Mouse (Mus musculus) limb, embryonic 12.5 days (tissue): ENCODE measurements around the gene 4930402F06Rik. TPM values are rescaled to one million over a fixed set of nuclear protein-coding genes. Genes with fewer than 3 reads are reported as not detected.

Source experiments
- ATAC-seq: fragments of 200-750 bp; cut with Nextera tagmentation; 2 replicates; pipeline ENCODE4 v1.8.0; 2017; ENCODE audit warnings: low read depth, moderate TSS enrichment; ENCODE audit not compliant: insufficient number of reproducible peaks, insufficient read depth, low FRiP score, low TSS enrichment
- H3K27ac ChIP-seq: fragments of 300-500 bp; sonication (generic); 2 replicates; pipeline ENCODE4 v1.5.1; 2016; ENCODE audit warnings: mild to moderate bottlenecking, moderate library complexity
- H3K27me3 ChIP-seq: fragments of 300-500 bp; sonication (generic); 2 replicates; pipeline ENCODE4 v1.6.1; 2016; ENCODE audit warnings: mild to moderate bottlenecking, moderate library complexity
- H3K36me3 ChIP-seq: fragments of 300-500 bp; sonication (generic); 2 replicates; pipeline ENCODE4 v1.6.1; 2016; ENCODE audit warnings: mild to moderate bottlenecking, moderate library complexity
- H3K4me1 ChIP-seq: fragments of 300-500 bp; sonication (generic); replicated peaks from 2 replicates; pipeline ENCODE4 v1.6.1; 2016
- H3K4me2 ChIP-seq: fragments of 300-500 bp; sonication (generic); 2 replicates; pipeline ENCODE4 v1.6.1; 2016; ENCODE audit warnings: mild to moderate bottlenecking, moderate library complexity
- H3K4me3 ChIP-seq: fragments of 300-500 bp; sonication (generic); replicated peaks from 2 replicates; pipeline ENCODE4 v1.5.1; 2016; ENCODE audit warnings: mild to moderate bottlenecking
- H3K9ac ChIP-seq: fragments of 300-500 bp; sonication (generic); replicated peaks from 2 replicates; pipeline ENCODE4 v1.6.1; 2016; ENCODE audit warnings: mild to moderate bottlenecking, moderate library complexity
- H3K9me3 ChIP-seq: fragments of 300-500 bp; sonication (generic); 2 replicates; pipeline ENCODE4 v1.6.1; 2016; ENCODE audit warnings: mild to moderate bottlenecking, moderate library complexity
- WGBS: fragments of 180-500 bp; shearing (Covaris S2); methylation state at CpG from one replicate; pipeline ENCODE4 v1.1.7; 2016; 5-methylcytosine and 5-hydroxymethylcytosine counted together
- polyA plus RNA-seq: library from polyadenylated mRNA; unstranded; fragments of >200 nt; fragmentation: Nextera tagmentation; extraction: Ambion mirVana; gene quantifications from 2 replicates; pipeline ENCODE4 v1.2.1, GENCODE M21; 2016

The 4930402F06Rik gene
- polyA plus RNA-seq, 1 experiment from 2014 or later = not detected

GRCm38 (mm10) chr2:35433428-35433827 lies 36.5 kb upstream of the 4930402F06Rik start:
- no peak overlapping the region for H3K9ac ChIP-seq
- H3K4me2 ChIP-seq = no peak overlapping the region
- peaks cover 25% of the 10 kb centered on the region for H3K4me1 ChIP-seq
- no peak overlapping the region for H3K4me3 ChIP-seq
- H3K27me3 ChIP-seq = peaks cover 62% of the 10 kb centered on the region
- H3K9me3 ChIP-seq = no peaks in the 10 kb centered on the region
- no peaks in the 10 kb centered on the region for H3K36me3 ChIP-seq
- no peak overlapping the region for H3K27ac ChIP-seq
- 48% methylated on average over 4 of the region's 4 CpGs for WGBS
- no peak for ATAC-seq

- Histone ChIP-seq H3K4me3 (no peak overlapping the region), H3K4me1 (peaks cover 29% of the 10 kb centered on the region), H3K9me3 (no peaks in the 10 kb centered on the region), H3K27me3 (peaks cover 55% of the 10 kb centered on the region), H3K4me2 (no peak overlapping the region), H3K9ac (no peak overlapping the region), H3K27ac (no peak overlapping the region), H3K36me3 (no peaks in the 10 kb centered on the region)
- 23% methylated on average over 7 of the region's 7 CpGs for WGBS
- no peak for ATAC-seq
These were observed 35.5 kb upstream of the 4930402F06Rik start for GRCm38 (mm10) chr2:35432472-35432871.

- no peak overlapping the region for H3K9ac ChIP-seq
- H3K27me3 ChIP-seq = peaks cover 51% of the 10 kb centered on the region
- no peaks in the 10 kb centered on the region for H3K36me3 ChIP-seq
- H3K4me2 ChIP-seq = peak overlapping the region; percentile 24; the same call in 1 of the 2 replicates
- 22% methylated on average over 7 of the region's 7 CpGs for WGBS
- ATAC-seq = no peak
- H3K4me3 ChIP-seq = 0 out of 2 replicates have a peak overlapping the region, but pooled peaks have one; percentile 9
- no peaks in the 10 kb centered on the region for H3K9me3 ChIP-seq
- H3K27ac ChIP-seq = no peak overlapping the region
- peaks cover 32% of the 10 kb centered on the region for H3K4me1 ChIP-seq
These were observed 35.0 kb upstream of the 4930402F06Rik start for GRCm38 (mm10) chr2:35432011-35432410.

GRCm38 (mm10) chr2:35430806-35431205 lies 33.8 kb upstream of the 4930402F06Rik start:
- no peaks in the 10 kb centered on the region for H3K9me3 ChIP-seq
- no peak overlapping the region for H3K4me2 ChIP-seq
- H3K4me3 ChIP-seq = no peak overlapping the region
- H3K4me1 ChIP-seq = peaks cover 32% of the 10 kb centered on the region
- no peak overlapping the region for H3K27ac ChIP-seq
- peaks cover 41% of the 10 kb centered on the region for H3K27me3 ChIP-seq
- no peak overlapping the region for H3K9ac ChIP-seq
- 88% methylated on average over 8 of the region's 8 CpGs for WGBS
- no peaks in the 10 kb centered on the region for H3K36me3 ChIP-seq
- no peak for ATAC-seq

- no peaks in the 10 kb centered on the region for H3K9me3 ChIP-seq
- H3K27ac ChIP-seq = no peak overlapping the region; the same call in 1 of the 2 replicates
- no peaks in the 10 kb centered on the region for H3K36me3 ChIP-seq
- 51% methylated on average over 4 of the region's 4 CpGs for WGBS
- no peak for ATAC-seq
- peaks cover 23% of the 10 kb centered on the region for H3K27me3 ChIP-seq
- no peak overlapping the region for H3K4me2 ChIP-seq
- H3K4me3 ChIP-seq = no peak overlapping the region
- H3K9ac ChIP-seq = no peak overlapping the region
- peaks cover 23% of the 10 kb centered on the region for H3K4me1 ChIP-seq
These were observed 31.8 kb upstream of the 4930402F06Rik start for GRCm38 (mm10) chr2:35428615-35429300.

GRCm38 (mm10) chr2:35427559-35427958 lies 30.6 kb upstream of the 4930402F06Rik start:
- Histone ChIP-seq H3K36me3 (no peaks in the 10 kb centered on the region), H3K27ac (no peak overlapping the region), H3K9ac (no peak overlapping the region), H3K4me2 (no peak overlapping the region), H3K27me3 (peaks cover 11% of the 10 kb centered on the region), H3K4me3 (no peak overlapping the region), H3K4me1 (peaks cover 13% of the 10 kb centered on the region), H3K9me3 (no peaks in the 10 kb centered on the region)
- WGBS = 35% methylated on average over 2 of the region's 2 CpGs
- no peak for ATAC-seq

- no peak overlapping the region for H3K4me2 ChIP-seq
- no peak overlapping the region for H3K27ac ChIP-seq
- ATAC-seq = no peak
- peaks cover 7% of the 10 kb centered on the region for H3K4me1 ChIP-seq
- WGBS = 95% methylated on average over 1 of the region's 1 CpGs
- H3K9me3 ChIP-seq = peaks cover 10% of the 10 kb centered on the region; the same call in 1 of the 2 replicates
- H3K27me3 ChIP-seq = no peaks in the 10 kb centered on the region
- H3K9ac ChIP-seq = no peak overlapping the region
- no peak overlapping the region for H3K4me3 ChIP-seq
- H3K36me3 ChIP-seq = peaks cover 5% of the 10 kb centered on the region; the same call in 1 of the 2 replicates
These were observed 26.9 kb upstream of the 4930402F06Rik start for GRCm38 (mm10) chr2:35423711-35424339.

- 69% methylated on average over 3 of the region's 3 CpGs for WGBS
- Histone ChIP-seq H3K9me3 (peaks cover 10% of the 10 kb centered on the region; the same call in 1 of the 2 replicates), H3K27ac (no peak overlapping the region), H3K4me2 (no peak overlapping the region), H3K4me3 (no peak overlapping the region), H3K4me1 (peaks cover 1% of the 10 kb centered on the region; the same call in 1 of the 2 replicates), H3K36me3 (peaks cover 5% of the 10 kb centered on the region; the same call in 1 of the 2 replicates), H3K27me3 (no peaks in the 10 kb centered on the region), H3K9ac (no peak overlapping the region)
- no peak for ATAC-seq
These were observed 25.4 kb upstream of the 4930402F06Rik start for GRCm38 (mm10) chr2:35422384-35422783.

GRCm38 (mm10) chr2:35420681-35421080 lies 23.7 kb upstream of the 4930402F06Rik start:
- H3K9ac ChIP-seq = no peak overlapping the region
- no peak for ATAC-seq
- 81% methylated on average over 1 of the region's 1 CpGs for WGBS
- no peaks in the 10 kb centered on the region for H3K27me3 ChIP-seq
- peaks cover 10% of the 10 kb centered on the region; the same call in 1 of the 2 replicates for H3K9me3 ChIP-seq
- no peak overlapping the region for H3K4me3 ChIP-seq
- H3K4me1 ChIP-seq = no peaks in the 10 kb centered on the region
- peaks cover 5% of the 10 kb centered on the region; the same call in 1 of the 2 replicates for H3K36me3 ChIP-seq
- no peak overlapping the region for H3K4me2 ChIP-seq
- H3K27ac ChIP-seq = no peak overlapping the region

GRCm38 (mm10) chr2:35419671-35420070 lies 22.7 kb upstream of the 4930402F06Rik start:
- Histone ChIP-seq H3K4me2 (no peak overlapping the region), H3K9me3 (peaks cover 10% of the 10 kb centered on the region; the same call in 1 of the 2 replicates), H3K9ac (no peak overlapping the region), H3K36me3 (peaks cover 5% of the 10 kb centered on the region; the same call in 1 of the 2 replicates), H3K27ac (no peak overlapping the region), H3K4me3 (no peak overlapping the region), H3K4me1 (no peaks in the 10 kb centered on the region), H3K27me3 (no peaks in the 10 kb centered on the region)
- 96% methylated on average over 2 of the region's 2 CpGs for WGBS
- ATAC-seq = no peak

GRCm38 (mm10) chr2:35419243-35419642 lies 22.3 kb upstream of the 4930402F06Rik start:
- WGBS = 87% methylated on average over 4 of the region's 4 CpGs
- no peak for ATAC-seq
- no peak overlapping the region for H3K4me2 ChIP-seq
- H3K27me3 ChIP-seq = no peaks in the 10 kb centered on the region
- no peaks in the 10 kb centered on the region for H3K4me1 ChIP-seq
- H3K9ac ChIP-seq = no peak overlapping the region
- no peak overlapping the region for H3K27ac ChIP-seq
- no peak overlapping the region for H3K4me3 ChIP-seq
- peaks cover 10% of the 10 kb centered on the region; the same call in 1 of the 2 replicates for H3K9me3 ChIP-seq
- peaks cover 5% of the 10 kb centered on the region; the same call in 1 of the 2 replicates for H3K36me3 ChIP-seq
